In the genomic region with DNA sequence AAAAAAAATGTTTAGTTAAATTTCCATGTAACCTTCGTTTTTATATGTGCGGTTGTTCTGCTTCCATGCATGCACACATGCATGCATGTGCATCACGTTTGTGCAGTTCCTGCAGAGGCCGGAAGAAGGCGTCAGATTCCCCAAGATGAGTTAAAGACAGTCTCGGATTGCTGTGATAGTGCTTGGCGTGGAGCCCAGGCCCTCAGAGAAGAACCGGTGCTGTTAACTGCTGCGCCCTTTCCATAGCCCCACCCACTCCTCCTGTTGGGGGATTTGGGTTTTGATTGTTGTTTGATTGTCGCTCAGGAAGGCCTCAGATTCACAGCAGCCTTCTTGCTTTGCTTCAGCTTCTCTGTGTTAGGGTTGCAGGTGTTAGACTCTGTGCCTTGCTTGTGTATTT, we compare ENCODE assay signal across 8 mouse cellular contexts. TPM values are rescaled to one million over a fixed set of nuclear protein-coding genes. Genes with fewer than 3 reads are reported as not detected.
DNase-seq lines count a peak whose midpoint lies in the region; ATAC-seq and TF ChIP-seq lines count a peak whose summit lies in the region.

No protein-coding gene starts in this region.

- H3K4me3 ChIP-seq in forebrain, embryonic 15.5 days: no peak overlapping the region
- H3K4me3 ChIP-seq in hindbrain, postnatal 0 days (ENCODE audit: low read length): no peak overlapping the region
- H3K4me3 ChIP-seq in lung, adult 2 months (replicated peaks; ENCODE audit: extremely low read depth, low read depth, low read length): no peak overlapping the region
- H3K4me3 ChIP-seq in stomach, embryonic 14.5 days (ENCODE audit: low read depth, low read length): no peak overlapping the region

- H3K27me3 ChIP-seq in forebrain, embryonic 15.5 days: no peaks in the 10 kb centered on the region
- H3K27me3 ChIP-seq in hindbrain, postnatal 0 days (ENCODE audit: insufficient read depth, low read length): no peaks in the 10 kb centered on the region
- H3K27me3 ChIP-seq in stomach, embryonic 14.5 days (ENCODE audit: control insufficient read depth, insufficient read depth, low read length): no peaks in the 10 kb centered on the region

- peak; percentile 56 to 63 for DNase-seq in layer of hippocampus, postnatal 10 days (ENCODE audit: low spot score in 2 of 2)
- DNase-seq in layer of hippocampus, adult 11-12 months (ENCODE audit: low spot score): no peak
- peak; percentile 65 for DNase-seq in WW6 (ENCODE audit: low read depth, low spot score)
- peak; percentile 82 for DNase-seq in hindbrain, postnatal 0 days (ENCODE audit: low spot score)
- DNase-seq in lung, adult 2 months: no peak

- peaks cover 22% of the 10 kb centered on the region for H3K36me3 ChIP-seq in forebrain, embryonic 15.5 days
- H3K36me3 ChIP-seq in hindbrain, postnatal 0 days (ENCODE audit: insufficient read depth, low read length): peaks cover 18% of the 10 kb centered on the region; the same call in 1 of the 2 replicates
- H3K36me3 ChIP-seq in stomach, embryonic 14.5 days (ENCODE audit: control insufficient read depth, insufficient read depth, low read length): peaks cover 21% of the 10 kb centered on the region

- H3K4me1 ChIP-seq in forebrain, embryonic 15.5 days: peaks cover 35% of the 10 kb centered on the region
- peaks cover 21% of the 10 kb centered on the region; the same call in 1 of the 2 replicates for H3K4me1 ChIP-seq in hindbrain, postnatal 0 days (ENCODE audit: insufficient read depth, low read length)
- H3K4me1 ChIP-seq in lung, adult 2 months (ENCODE audit: control insufficient read depth, insufficient read depth, low read length): peaks cover 18% of the 10 kb centered on the region
- H3K4me1 ChIP-seq in stomach, embryonic 14.5 days (ENCODE audit: control insufficient read depth, insufficient read depth, low read length): peaks cover 18% of the 10 kb centered on the region

- H3K4me2 ChIP-seq in forebrain, embryonic 15.5 days (replicated peaks): no peak overlapping the region
- H3K4me2 ChIP-seq in hindbrain, postnatal 0 days (ENCODE audit: low read depth, low read length): no peak overlapping the region
- H3K4me2 ChIP-seq in stomach, embryonic 14.5 days (replicated peaks; ENCODE audit: low read depth, low read length): no peak overlapping the region

- TF ChIP-seq POLR2A in lung, adult 2 months (IDR thresholded peaks at IDR 0.05; ENCODE audit: borderline replicate concordance, extremely low read depth, low read depth, low read length): no peak

- peak; percentile 64; the same call in 1 of the 2 replicates for ATAC-seq in forebrain, embryonic 15.5 days (replicated peaks)
- ATAC-seq in hindbrain, postnatal 0 days: peak; percentile 31; the same call in 1 of the 2 replicates
- ATAC-seq in stomach, embryonic 14.5 days (ENCODE audit: insufficient number of reproducible peaks, insufficient read depth, low FRiP score, low read depth): peak; percentile 44; the same call in 1 of the 2 replicates
- no peak for ATAC-seq in megakaryocyte, adult 5-6 weeks (ENCODE audit: poor library complexity, severe bottlenecking)

- WGBS in forebrain, embryonic 15.5 days: 21% methylated on average over 10 of the region's 10 CpGs
- 25% methylated on average over 10 of the region's 10 CpGs for WGBS in hindbrain, postnatal 0 days
- WGBS in lung, adult 2 months: 21% methylated on average over 10 of the region's 10 CpGs
- WGBS in stomach, embryonic 14.5 days: 28% methylated on average over 10 of the region's 10 CpGs

- H3K9me3 ChIP-seq in forebrain, embryonic 15.5 days: no peaks in the 10 kb centered on the region
- no peaks in the 10 kb centered on the region for H3K9me3 ChIP-seq in hindbrain, postnatal 0 days (ENCODE audit: low read length)
- H3K9me3 ChIP-seq in stomach, embryonic 14.5 days (ENCODE audit: control insufficient read depth, low read depth, low read length): no peaks in the 10 kb centered on the region

- peak; percentile 53 for TF ChIP-seq CTCF in hindbrain, postnatal 0 days (IDR thresholded peaks at IDR 0.05; ENCODE audit: low read depth)
- TF ChIP-seq CTCF in lung, adult 2 months (IDR thresholded peaks at IDR 0.05; ENCODE audit: insufficient read depth, low read length): peak; percentile 60

- peak overlapping the region; percentile 73 for H3K27ac ChIP-seq in forebrain, embryonic 15.5 days (replicated peaks)
- H3K27ac ChIP-seq in hindbrain, postnatal 0 days: peak overlapping the region; percentile 65
- H3K27ac ChIP-seq in stomach, embryonic 14.5 days (ENCODE audit: low read length): peak overlapping the region; percentile 78; the same call in 1 of the 2 replicates

- H3K9ac ChIP-seq in forebrain, embryonic 15.5 days (replicated peaks): no peak overlapping the region
- H3K9ac ChIP-seq in hindbrain, postnatal 0 days (replicated peaks; ENCODE audit: low read length): no peak overlapping the region
- no peak overlapping the region for H3K9ac ChIP-seq in stomach, embryonic 14.5 days (replicated peaks; ENCODE audit: low read depth, low read length)

RNA-seq across cellular contexts. Expression of gene Klc1, which starts 10.7 kb away (rescaled TPM):
- total RNA-seq in layer of hippocampus, postnatal 10 days (2021): 100 to 1,000 TPM; 840 to 877 TPM
- 430 and 440 TPM in 2 replicates for polyA plus RNA-seq in forebrain, embryonic 15.5 days (2015; fragmentation: Nextera tagmentation; extraction: Ambion mirVana)
- total RNA-seq in hindbrain, postnatal 0 days (2014; rRNA removed): 421 and 496 TPM in 2 replicates
- polyA plus RNA-seq in hindbrain, postnatal 0 days (2015; fragmentation: Nextera tagmentation; extraction: Ambion mirVana): 583 and 600 TPM in 2 replicates
- 101 and 113 TPM in 2 replicates for polyA plus RNA-seq in lung, adult 2 months (2012; rRNA removed)
- 111 and 120 TPM in 2 replicates for polyA plus RNA-seq in stomach, embryonic 14.5 days (2014; fragmentation: Nextera tagmentation; extraction: Ambion mirVana)
- total RNA-seq in megakaryocyte, adult 5-6 weeks (2015): 36.3 and 36.7 TPM in 2 replicates
- 72.7 and 83.1 TPM in 2 replicates for total RNA-seq in megakaryocyte, adult 5-6 weeks (2017)

RNA-seq across cellular contexts. Expression of gene Xrcc3, which starts 44.4 kb away (rescaled TPM):
- 1 to 10 TPM; 3.2 to 4.1 TPM for total RNA-seq in layer of hippocampus, postnatal 10 days (2021)
- polyA plus RNA-seq in forebrain, embryonic 15.5 days (2015; fragmentation: Nextera tagmentation; extraction: Ambion mirVana): 4.5 and 4.8 TPM in 2 replicates
- 16.8 and 17.4 TPM in 2 replicates for total RNA-seq in hindbrain, postnatal 0 days (2014; rRNA removed)
- 2.6 and 2.7 TPM in 2 replicates for polyA plus RNA-seq in hindbrain, postnatal 0 days (2015; fragmentation: Nextera tagmentation; extraction: Ambion mirVana)
- 3.2 and 3.6 TPM in 2 replicates for polyA plus RNA-seq in lung, adult 2 months (2012; rRNA removed)
- polyA plus RNA-seq in stomach, embryonic 14.5 days (2014; fragmentation: Nextera tagmentation; extraction: Ambion mirVana): 13.7 and 15.4 TPM in 2 replicates
- 3.7 and 4.6 TPM in 2 replicates for total RNA-seq in megakaryocyte, adult 5-6 weeks (2015)
- total RNA-seq in megakaryocyte, adult 5-6 weeks (2017): 3.2 and 3.3 TPM in 2 replicates

RNA-seq across cellular contexts. Expression of gene Zfyve21, which starts 44.7 kb away (rescaled TPM):
- total RNA-seq in layer of hippocampus, postnatal 10 days (2021): 10 to 100 TPM; 21.5 to 22.0 TPM
- 39.0 and 41.7 TPM in 2 replicates for polyA plus RNA-seq in forebrain, embryonic 15.5 days (2015; fragmentation: Nextera tagmentation; extraction: Ambion mirVana)
- 43.4 and 44.3 TPM in 2 replicates for total RNA-seq in hindbrain, postnatal 0 days (2014; rRNA removed)
- 44.8 and 48.3 TPM in 2 replicates for polyA plus RNA-seq in hindbrain, postnatal 0 days (2015; fragmentation: Nextera tagmentation; extraction: Ambion mirVana)
- polyA plus RNA-seq in lung, adult 2 months (2012; rRNA removed): 79.8 and 83.4 TPM in 2 replicates
- 129 and 135 TPM in 2 replicates for polyA plus RNA-seq in stomach, embryonic 14.5 days (2014; fragmentation: Nextera tagmentation; extraction: Ambion mirVana)
- 10.5 and 14.8 TPM in 2 replicates for total RNA-seq in megakaryocyte, adult 5-6 weeks (2015)
- 7.4 and 11.0 TPM in 2 replicates for total RNA-seq in megakaryocyte, adult 5-6 weeks (2017)

RNA-seq across cellular contexts. Expression of gene Apopt1, which starts 56.2 kb away (rescaled TPM):
- 10 to 100 TPM; 39.2 to 42.0 TPM for total RNA-seq in layer of hippocampus, postnatal 10 days (2021)
- polyA plus RNA-seq in forebrain, embryonic 15.5 days (2015; fragmentation: Nextera tagmentation; extraction: Ambion mirVana): 48.2 and 48.7 TPM in 2 replicates
- total RNA-seq in hindbrain, postnatal 0 days (2014; rRNA removed): 23.6 and 28.1 TPM in 2 replicates
- 60.3 and 63.9 TPM in 2 replicates for polyA plus RNA-seq in hindbrain, postnatal 0 days (2015; fragmentation: Nextera tagmentation; extraction: Ambion mirVana)
- polyA plus RNA-seq in lung, adult 2 months (2012; rRNA removed): 22.5 and 30.9 TPM in 2 replicates
- 56.1 and 60.8 TPM in 2 replicates for polyA plus RNA-seq in stomach, embryonic 14.5 days (2014; fragmentation: Nextera tagmentation; extraction: Ambion mirVana)
- total RNA-seq in megakaryocyte, adult 5-6 weeks (2015): 44.6 and 45.0 TPM in 2 replicates
- total RNA-seq in megakaryocyte, adult 5-6 weeks (2017): 60.6 and 61.0 TPM in 2 replicates

RNA-seq across cellular contexts. Expression of gene Bag5, which starts 56.2 kb away (rescaled TPM):
- total RNA-seq in layer of hippocampus, postnatal 10 days (2021): 10 to 100 TPM; 38.4 to 38.9 TPM
- polyA plus RNA-seq in forebrain, embryonic 15.5 days (2015; fragmentation: Nextera tagmentation; extraction: Ambion mirVana): 65.1 and 69.1 TPM in 2 replicates
- 21.1 and 22.7 TPM in 2 replicates for total RNA-seq in hindbrain, postnatal 0 days (2014; rRNA removed)
- 60.1 and 64.3 TPM in 2 replicates for polyA plus RNA-seq in hindbrain, postnatal 0 days (2015; fragmentation: Nextera tagmentation; extraction: Ambion mirVana)
- polyA plus RNA-seq in lung, adult 2 months (2012; rRNA removed): 21.4 and 21.9 TPM in 2 replicates
- 49.8 and 58.0 TPM in 2 replicates for polyA plus RNA-seq in stomach, embryonic 14.5 days (2014; fragmentation: Nextera tagmentation; extraction: Ambion mirVana)
- total RNA-seq in megakaryocyte, adult 5-6 weeks (2015): 10.8 and 11.4 TPM in 2 replicates
- total RNA-seq in megakaryocyte, adult 5-6 weeks (2017): 19.1 and 21.8 TPM in 2 replicates

Comparison
In these comparisons a context has a peak if more than half of its experiments do, and no peak if none do; other contexts are left out.
1. DNase-seq: peak in layer of hippocampus, postnatal 10 days (2 of 2), WW6 (single experiment) and hindbrain, postnatal 0 days (single experiment); none in layer of hippocampus, adult 11-12 months (single experiment) and lung, adult 2 months (single experiment).
2. Peak in every context shown above with its lines, with median percentiles within 50 percentile points of each other: H3K27ac ChIP-seq.